Mouse (Mus musculus): ENCODE data around the gene Taar4. TPM values are rescaled to one million over a fixed set of nuclear protein-coding genes. Genes with fewer than 3 reads are reported as not detected.

Taar4 gene
- not detected for polyA plus RNA-seq (2014; fragmentation: Illumina TruSeq; extraction: RNeasy Lipid Tissue Mini Kit (QIAGEN cat#74804); ENCODE audit: low read depth, low replicate concordance)

GRCm38 (mm10) chr10:23960444-23960915 lies at the start of gene Taar4:
TSS of gene Taar4 (plus strand) at chr10:23960494.

GRCm38 (mm10) chr10:23920056-23920455 lies 40.2 kb upstream of the Taar4 start, which contains the start of gene Taar1:
TSS of gene Taar1 (plus strand) at chr10:23920356.

GRCm38 (mm10) chr10:23938312-23938711 lies 22.0 kb upstream of the Taar4 start, which contains the start of gene Taar2:
TSS of gene Taar2 (plus strand) at chr10:23938572.

GRCm38 (mm10) chr10:23949508-23950005 lies 10.7 kb upstream of the Taar4 start, which contains the start of gene Taar3:
TSS of gene Taar3 (plus strand) at chr10:23949558.

GRCm38 (mm10) chr10:23970656-23971165 lies 10.4 kb downstream of the Taar4 start, which contains the start of gene Taar5:
TSS of gene Taar5 (plus strand) at chr10:23970706.

GRCm38 (mm10) chr10:23985546-23985945 lies 25.3 kb downstream of the Taar4 start, which contains the start of gene Taar6:
TSS of gene Taar6 (minus strand) at chr10:23985646.

GRCm38 (mm10) chr10:23993381-23993780 lies 33.1 kb downstream of the Taar4 start, which contains the start of gene Taar7a:
TSS of gene Taar7a (minus strand) at chr10:23993481.

GRCm38 (mm10) chr10:23999639-24000038 lies 39.3 kb downstream of the Taar4 start, which contains the start of gene Taar7b:
TSS of gene Taar7b (plus strand) at chr10:23999939.

Other genes starting within 250 kb of the Taar4 start
- 250 TPM for gene Rps12, start 173.2 kb upstream of the Taar4 start, polyA plus RNA-seq (2014; fragmentation: Illumina TruSeq; extraction: RNeasy Lipid Tissue Mini Kit (QIAGEN cat#74804); ENCODE audit: low read depth, low replicate concordance)
- gene Slc18b1, start 163.5 kb upstream of the Taar4 start, polyA plus RNA-seq (2014; fragmentation: Illumina TruSeq; extraction: RNeasy Lipid Tissue Mini Kit (QIAGEN cat#74804); ENCODE audit: low read depth, low replicate concordance) = 34.5 TPM
- 56.3 TPM for gene Vnn3, start 109.0 kb upstream of the Taar4 start, polyA plus RNA-seq (2014; fragmentation: Illumina TruSeq; extraction: RNeasy Lipid Tissue Mini Kit (QIAGEN cat#74804); ENCODE audit: low read depth, low replicate concordance)
- 50.1 TPM for gene Vnn1, start 65.8 kb upstream of the Taar4 start, polyA plus RNA-seq (2014; fragmentation: Illumina TruSeq; extraction: RNeasy Lipid Tissue Mini Kit (QIAGEN cat#74804); ENCODE audit: low read depth, low replicate concordance)
- gene Taar1, start 40.1 kb upstream of the Taar4 start, polyA plus RNA-seq (2014; fragmentation: Illumina TruSeq; extraction: RNeasy Lipid Tissue Mini Kit (QIAGEN cat#74804); ENCODE audit: low read depth, low replicate concordance) = not detected
- not detected for gene Taar2, start 21.9 kb upstream of the Taar4 start, polyA plus RNA-seq (2014; fragmentation: Illumina TruSeq; extraction: RNeasy Lipid Tissue Mini Kit (QIAGEN cat#74804); ENCODE audit: low read depth, low replicate concordance)
- not detected for gene Taar3, start 10.9 kb upstream of the Taar4 start, polyA plus RNA-seq (2014; fragmentation: Illumina TruSeq; extraction: RNeasy Lipid Tissue Mini Kit (QIAGEN cat#74804); ENCODE audit: low read depth, low replicate concordance)
- gene Taar5, start 10.2 kb downstream of the Taar4 start, polyA plus RNA-seq (2014; fragmentation: Illumina TruSeq; extraction: RNeasy Lipid Tissue Mini Kit (QIAGEN cat#74804); ENCODE audit: low read depth, low replicate concordance) = not detected
- not detected for gene Taar6, start 25.2 kb downstream of the Taar4 start, polyA plus RNA-seq (2014; fragmentation: Illumina TruSeq; extraction: RNeasy Lipid Tissue Mini Kit (QIAGEN cat#74804); ENCODE audit: low read depth, low replicate concordance)
- not detected for gene Taar7a, start 33.0 kb downstream of the Taar4 start, polyA plus RNA-seq (2014; fragmentation: Illumina TruSeq; extraction: RNeasy Lipid Tissue Mini Kit (QIAGEN cat#74804); ENCODE audit: low read depth, low replicate concordance)
- not detected for gene Taar7b, start 39.4 kb downstream of the Taar4 start, polyA plus RNA-seq (2014; fragmentation: Illumina TruSeq; extraction: RNeasy Lipid Tissue Mini Kit (QIAGEN cat#74804); ENCODE audit: low read depth, low replicate concordance)
- gene Taar7d, start 66.7 kb downstream of the Taar4 start, polyA plus RNA-seq (2014; fragmentation: Illumina TruSeq; extraction: RNeasy Lipid Tissue Mini Kit (QIAGEN cat#74804); ENCODE audit: low read depth, low replicate concordance) = not detected
- not detected for gene Taar7e, start 77.1 kb downstream of the Taar4 start, polyA plus RNA-seq (2014; fragmentation: Illumina TruSeq; extraction: RNeasy Lipid Tissue Mini Kit (QIAGEN cat#74804); ENCODE audit: low read depth, low replicate concordance)
- not detected for gene Taar7f, start 89.0 kb downstream of the Taar4 start, polyA plus RNA-seq (2014; fragmentation: Illumina TruSeq; extraction: RNeasy Lipid Tissue Mini Kit (QIAGEN cat#74804); ENCODE audit: low read depth, low replicate concordance)
- gene Taar8a, start 116.0 kb downstream of the Taar4 start, polyA plus RNA-seq (2014; fragmentation: Illumina TruSeq; extraction: RNeasy Lipid Tissue Mini Kit (QIAGEN cat#74804); ENCODE audit: low read depth, low replicate concordance) = not detected
- not detected for gene Taar8b, start 131.8 kb downstream of the Taar4 start, polyA plus RNA-seq (2014; fragmentation: Illumina TruSeq; extraction: RNeasy Lipid Tissue Mini Kit (QIAGEN cat#74804); ENCODE audit: low read depth, low replicate concordance)
- not detected for gene Taar8c, start 141.4 kb downstream of the Taar4 start, polyA plus RNA-seq (2014; fragmentation: Illumina TruSeq; extraction: RNeasy Lipid Tissue Mini Kit (QIAGEN cat#74804); ENCODE audit: low read depth, low replicate concordance)
- not detected for gene Taar9, start 149.0 kb downstream of the Taar4 start, polyA plus RNA-seq (2014; fragmentation: Illumina TruSeq; extraction: RNeasy Lipid Tissue Mini Kit (QIAGEN cat#74804); ENCODE audit: low read depth, low replicate concordance)
- gene Stx7, start 188.8 kb downstream of the Taar4 start, polyA plus RNA-seq (2014; fragmentation: Illumina TruSeq; extraction: RNeasy Lipid Tissue Mini Kit (QIAGEN cat#74804); ENCODE audit: low read depth, low replicate concordance) = 227 TPM

Data from adrenal gland, adult 10 weeks (tissue).